Mouse (Mus musculus) mature B cell (primary cell): Measurements from ENCODE around the gene Pde4dip.

Source experiments
- in situ Hi-C: fragments of 300-500 bp; cut with MboI; formaldehyde crosslinking; loops from 2 replicates; pipeline ENCODE4 v1.14.3; 2019

Gene Pde4dip

GRCm38 (mm10) chr3:97900516-97901490, 12.3 kb upstream of the Pde4dip start, which contains the start of gene Sec22b:
Sec22b (plus strand) TSS chr3:97901190.
- in situ Hi-C loops = no loop called here

- in situ Hi-C loops = no loop called here
These were observed 9.9 kb upstream of the Pde4dip start for GRCm38 (mm10) chr3:97898381-97898780.

GRCm38 (mm10) chr3:97894695-97895094, 6.2 kb upstream of the Pde4dip start:
- in situ Hi-C loops = no loop called here

GRCm38 (mm10) chr3:97890205-97890604, 1.7 kb upstream of the Pde4dip start:
- in situ Hi-C loops = no loop called here

GRCm38 (mm10) chr3:97887785-97888167, 731 bp downstream of the Pde4dip start:
- in situ Hi-C loops = loop anchor here (10.0 kb wide), 1 partner anchor 203 kb away; no protein-coding TSS in a partner anchor

GRCm38 (mm10) chr3:97881576-97881975, 6.9 kb downstream of the Pde4dip start:
- in situ Hi-C loops = loop anchor here (10.0 kb wide), 1 partner anchor 197 kb away; no protein-coding TSS in a partner anchor

- in situ Hi-C loops = loop anchor here (10.0 kb wide), 1 partner anchor 114 kb away; no protein-coding TSS in a partner anchor
These were observed 9.3 kb downstream of the Pde4dip start for GRCm38 (mm10) chr3:97879222-97879621.

GRCm38 (mm10) chr3:97876259-97876658, 12.2 kb downstream of the Pde4dip start:
- in situ Hi-C loops = loop anchor here (10.0 kb wide), 1 partner anchor 111 kb away; no protein-coding TSS in a partner anchor

GRCm38 (mm10) chr3:97874777-97875176, 13.7 kb downstream of the Pde4dip start:
- in situ Hi-C loops = loop anchor here (10.0 kb wide), 1 partner anchor 110 kb away; no protein-coding TSS in a partner anchor

GRCm38 (mm10) chr3:97869730-97870129, 18.8 kb downstream of the Pde4dip start:
- in situ Hi-C loops = loop anchor here (10.0 kb wide), 1 partner anchor 105 kb away; no protein-coding TSS in a partner anchor

- in situ Hi-C loops = no loop called here
These were observed 19.8 kb downstream of the Pde4dip start for GRCm38 (mm10) chr3:97868733-97869132.

- in situ Hi-C loops = no loop called here
These were observed 20.4 kb downstream of the Pde4dip start for GRCm38 (mm10) chr3:97868024-97868689.

- in situ Hi-C loops = no loop called here
These were observed 21.1 kb downstream of the Pde4dip start for GRCm38 (mm10) chr3:97867221-97868023.

- in situ Hi-C loops = no loop called here
These were observed 21.8 kb downstream of the Pde4dip start for GRCm38 (mm10) chr3:97866696-97867095.

- in situ Hi-C loops = no loop called here
These were observed 27.6 kb downstream of the Pde4dip start for GRCm38 (mm10) chr3:97860820-97861451.

- in situ Hi-C loops = no loop called here
These were observed 29.1 kb downstream of the Pde4dip start for GRCm38 (mm10) chr3:97859400-97859799.

- in situ Hi-C loops = no loop called here
These were observed 33.7 kb downstream of the Pde4dip start for GRCm38 (mm10) chr3:97854575-97855384.

- in situ Hi-C loops = no loop called here
These were observed 36.7 kb downstream of the Pde4dip start for GRCm38 (mm10) chr3:97851803-97852202.

GRCm38 (mm10) chr3:97847626-97848025, 40.9 kb downstream of the Pde4dip start:
- in situ Hi-C loops = no loop called here

GRCm38 (mm10) chr3:97846448-97846847, 42.1 kb downstream of the Pde4dip start:
- in situ Hi-C loops = no loop called here
